Mouse (Mus musculus): ENCODE measurements around the gene Mgat4b.

Mgat4b gene

DNA sequence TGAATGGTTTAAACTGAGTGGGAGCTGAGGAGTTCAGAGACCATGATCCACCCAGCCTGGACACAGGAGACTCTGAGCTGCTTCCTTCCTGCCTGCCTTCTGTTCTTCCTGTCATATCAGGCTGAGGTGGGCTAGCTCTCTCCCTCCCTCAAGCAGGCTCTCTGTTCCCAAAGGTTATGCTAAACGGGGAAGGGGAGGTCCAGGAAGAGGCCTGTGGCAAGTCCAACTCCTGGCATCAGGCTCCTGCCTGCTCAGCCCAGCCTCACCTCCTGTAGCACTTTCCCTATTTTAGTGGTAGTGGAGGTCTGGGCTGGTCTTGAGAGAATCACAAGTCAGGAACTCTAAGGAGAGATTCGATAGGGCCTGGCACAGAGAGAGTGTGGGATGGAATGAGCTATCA lies 15.7 kb downstream of the Mgat4b start:
- DNase-seq, result peak in 1 of 2 experiments; percentile 23

DNA sequence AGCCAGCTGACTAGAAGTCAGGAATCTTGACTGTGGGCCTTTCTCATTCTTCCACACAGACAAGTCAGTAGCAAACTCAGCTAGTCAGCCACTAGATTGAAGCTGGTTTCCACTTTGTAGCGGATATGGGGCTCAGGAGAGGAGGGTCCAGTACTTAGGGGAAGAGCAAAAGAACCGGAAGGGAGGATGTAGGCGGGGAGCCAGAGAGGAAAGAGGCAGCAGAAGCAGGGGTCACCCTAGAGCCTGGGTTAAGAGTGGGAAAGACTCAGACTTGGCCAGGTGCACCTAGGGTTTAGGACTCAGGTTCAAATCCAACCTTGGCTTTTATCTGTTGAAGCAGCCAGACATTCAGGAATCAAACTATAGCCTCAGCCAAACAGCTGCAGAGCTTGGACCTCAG lies 16.5 kb downstream of the Mgat4b start:
- DNase-seq, result peak in 1 of 2 experiments; percentile 55

DNA sequence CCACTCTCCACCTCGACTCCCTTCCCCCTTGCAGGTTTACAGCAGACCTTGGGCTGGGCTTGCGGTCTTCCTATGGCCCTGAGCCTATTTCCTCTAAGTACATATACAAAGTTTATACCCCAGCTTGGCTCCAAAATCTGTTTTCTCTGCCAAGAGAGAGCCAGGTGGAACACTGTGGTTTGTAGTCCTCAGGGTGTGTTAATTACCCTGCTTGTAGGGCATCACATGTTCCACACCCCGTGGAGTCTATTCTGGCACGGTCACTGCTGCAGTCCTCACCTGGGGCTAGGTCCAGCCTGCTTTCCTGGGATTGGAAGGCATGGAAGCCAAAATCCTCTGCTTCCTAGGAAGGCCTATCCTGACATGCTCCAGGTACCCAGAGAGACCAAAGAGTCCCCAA lies 17.0 kb downstream of the Mgat4b start:
- DNase-seq, result peak in 1 of 2 experiments; percentile 57

- DNase-seq, result peak in 1 of 2 experiments; percentile 59
These were observed 18.1 kb downstream of the Mgat4b start for GRCm38 (mm10) chr11:50228772-50229171.

GRCm38 (mm10) chr11:50229252-50229910 lies 18.7 kb downstream of the Mgat4b start:
- DNase-seq, result peak in 1 of 2 experiments; percentile 67

DNA sequence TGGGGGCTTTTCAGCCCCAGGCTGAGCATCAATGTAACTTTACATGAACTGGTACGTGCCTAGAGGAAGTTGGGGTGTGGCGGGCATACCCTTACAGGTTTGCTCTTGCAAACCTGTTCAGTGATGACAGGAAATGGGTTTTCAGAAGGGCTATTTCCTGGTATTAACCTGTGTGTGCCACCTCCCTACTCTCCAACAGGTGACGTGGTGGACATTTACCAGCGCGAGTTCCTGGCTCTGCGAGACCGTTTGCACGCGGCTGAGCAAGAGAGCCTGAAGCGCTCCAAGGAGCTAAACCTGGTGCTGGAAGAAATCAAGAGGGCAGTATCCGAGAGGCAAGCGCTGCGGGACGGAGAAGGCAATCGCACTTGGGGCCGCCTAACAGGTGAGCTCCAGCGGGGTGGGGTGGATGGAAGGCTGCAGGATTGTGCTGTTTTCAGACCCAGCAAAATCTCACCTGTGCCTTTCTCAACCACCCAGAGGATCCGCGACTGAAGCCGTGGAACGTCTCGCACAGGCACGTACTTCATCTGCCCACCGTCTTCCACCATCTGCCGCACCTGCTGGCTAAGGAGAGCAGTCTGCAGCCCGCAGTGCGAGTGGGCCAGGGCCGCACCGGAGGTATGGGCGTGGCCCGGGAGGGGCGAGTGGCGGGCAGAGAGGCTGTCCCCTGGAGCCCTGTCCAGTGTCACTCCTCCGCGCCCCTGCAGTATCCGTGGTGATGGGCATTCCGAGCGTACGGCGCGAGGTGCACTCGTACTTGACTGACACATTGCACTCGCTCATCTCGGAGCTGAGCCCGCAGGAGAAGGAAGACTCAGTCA lies 20.0 kb downstream of the Mgat4b start:
- no peak for DNase-seq

DNA sequence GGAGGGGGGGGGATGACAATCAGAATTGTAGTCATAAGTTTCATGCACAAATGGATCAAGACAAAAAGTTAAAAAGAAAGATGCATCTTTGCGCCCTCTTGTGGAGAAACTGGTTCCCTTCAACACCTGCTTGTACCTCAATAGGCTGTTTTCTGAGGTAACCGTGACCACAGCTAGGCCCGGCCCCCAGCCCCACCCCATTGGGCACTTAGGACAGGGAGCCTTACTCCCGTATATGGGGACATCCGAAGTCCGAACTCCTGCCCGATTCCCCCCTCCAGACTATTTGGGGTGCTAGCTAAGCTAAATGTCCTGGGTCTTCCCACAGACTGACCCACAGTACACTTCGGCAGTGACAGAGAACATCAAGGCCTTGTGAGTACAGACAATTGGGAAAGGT lies 20.7 kb downstream of the Mgat4b start:
- peak; percentile 71 to 80 for DNase-seq

DNA sequence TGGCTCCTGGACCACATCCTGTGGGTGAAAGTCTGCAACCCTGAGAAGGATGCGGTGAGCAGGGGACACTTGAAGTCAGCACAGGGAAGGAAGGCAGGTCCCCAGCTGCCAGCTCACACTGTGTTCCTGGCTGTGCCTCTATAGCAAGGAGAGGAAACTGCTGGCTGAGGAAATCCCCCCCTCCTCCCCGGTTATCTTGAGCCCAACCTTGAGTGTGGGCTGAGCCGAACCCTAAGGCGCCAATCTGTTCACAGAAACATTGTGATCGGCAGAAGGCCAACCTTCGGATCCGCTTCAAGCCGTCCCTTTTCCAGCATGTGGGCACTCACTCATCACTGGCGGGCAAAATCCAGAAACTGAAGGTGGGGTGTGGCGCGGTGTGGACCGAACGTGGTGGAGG lies 22.3 kb downstream of the Mgat4b start:
- no peak for DNase-seq

GRCm38 (mm10) chr11:50233993-50234392 lies 23.3 kb downstream of the Mgat4b start:
- DNase-seq, result peak in 1 of 2 experiments; percentile 58

- DNase-seq, result no peak
These were observed 23.9 kb downstream of the Mgat4b start for GRCm38 (mm10) chr11:50234606-50235005.

- peak; percentile 95 to 97 for DNase-seq
These were observed 25.8 kb downstream of the Mgat4b start for GRCm38 (mm10) chr11:50236540-50236936.

GRCm38 (mm10) chr11:50236937-50237835 lies 26.5 kb downstream of the Mgat4b start:
- DNase-seq, result peak in 1 of 2 experiments; percentile 63

DNA sequence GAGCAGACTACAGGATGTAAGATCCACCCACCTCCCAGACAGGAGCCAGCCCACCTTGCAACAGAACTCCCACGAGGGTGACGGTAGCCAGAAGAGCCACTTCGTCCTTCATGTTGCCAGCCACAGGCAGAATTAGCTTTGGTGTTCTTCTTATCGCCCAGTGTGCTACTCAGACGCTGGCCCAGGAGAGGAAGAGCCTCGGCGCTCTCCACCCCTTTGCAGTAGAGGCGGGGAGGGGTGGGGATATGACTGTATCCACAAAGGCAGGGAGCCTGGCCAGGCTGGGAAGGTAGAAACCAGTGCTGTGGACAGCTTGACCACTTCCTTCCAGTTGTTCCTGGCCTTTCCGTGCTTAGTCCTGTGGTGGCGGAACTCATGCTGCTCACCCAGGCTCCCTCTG lies 27.6 kb downstream of the Mgat4b start, which contains the start of gene Ltc4s:
Gene Ltc4s, minus strand, starts transcription at position 293 of the 400 bp plus-strand sequence.
- peak; percentile 56 to 57 for DNase-seq

GRCm38 (mm10) chr11:50238821-50239791 lies 28.4 kb downstream of the Mgat4b start:
- no peak for DNase-seq

DNA sequence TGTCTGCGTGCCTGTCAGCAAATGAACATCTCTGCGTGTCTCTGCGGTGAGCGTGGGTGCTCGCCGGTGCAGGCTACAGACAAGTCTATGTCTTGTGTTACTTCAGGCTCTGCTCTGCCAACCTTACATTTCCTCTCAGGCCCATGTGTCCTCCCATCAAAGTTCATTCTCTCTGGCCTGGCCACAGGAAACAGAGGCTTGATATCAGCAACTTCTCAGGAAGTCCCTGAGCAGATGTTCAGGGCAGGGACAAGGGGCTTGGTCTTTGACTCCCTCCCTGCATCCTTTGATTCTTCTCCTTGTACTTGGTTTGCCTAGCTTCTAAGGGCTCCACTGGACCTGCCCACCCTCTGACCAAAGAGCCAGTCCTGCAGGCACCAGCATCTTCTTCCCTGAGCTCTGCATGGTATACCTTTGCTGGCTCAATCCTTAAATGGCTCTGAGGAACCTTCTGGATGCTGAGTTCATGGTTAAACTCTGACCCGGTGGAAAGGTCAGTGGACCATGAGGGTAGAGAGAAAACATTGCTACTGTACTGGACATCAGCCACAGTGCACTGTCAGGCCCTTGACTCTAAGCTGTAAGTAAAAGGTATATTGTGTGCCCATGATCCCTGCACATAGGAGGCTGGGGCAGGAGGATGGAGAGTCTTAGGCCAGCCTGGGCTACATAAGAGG lies 29.7 kb downstream of the Mgat4b start:
- DNase-seq, result peak; percentile 69 to 79

DNA sequence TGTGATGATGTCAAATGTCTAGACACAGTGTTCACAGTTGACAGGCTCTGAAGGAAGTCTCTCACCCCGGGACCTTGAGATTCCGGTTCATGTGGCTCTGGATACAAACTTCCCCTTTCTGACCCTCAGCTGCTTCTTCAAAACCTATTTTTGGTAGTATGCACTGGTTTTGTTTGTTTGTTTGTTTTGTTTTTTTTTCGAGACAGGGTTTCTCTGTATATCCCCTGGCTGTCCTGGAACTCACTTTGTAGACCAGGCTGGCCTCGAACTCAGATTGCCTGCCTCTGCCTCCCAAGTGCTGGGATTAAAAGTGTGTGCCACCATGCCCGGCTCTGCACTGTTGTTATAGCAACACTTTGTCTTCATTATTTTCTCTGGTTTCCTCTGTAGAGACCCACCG lies 33.2 kb downstream of the Mgat4b start:
- DNase-seq, result no peak

DNA sequence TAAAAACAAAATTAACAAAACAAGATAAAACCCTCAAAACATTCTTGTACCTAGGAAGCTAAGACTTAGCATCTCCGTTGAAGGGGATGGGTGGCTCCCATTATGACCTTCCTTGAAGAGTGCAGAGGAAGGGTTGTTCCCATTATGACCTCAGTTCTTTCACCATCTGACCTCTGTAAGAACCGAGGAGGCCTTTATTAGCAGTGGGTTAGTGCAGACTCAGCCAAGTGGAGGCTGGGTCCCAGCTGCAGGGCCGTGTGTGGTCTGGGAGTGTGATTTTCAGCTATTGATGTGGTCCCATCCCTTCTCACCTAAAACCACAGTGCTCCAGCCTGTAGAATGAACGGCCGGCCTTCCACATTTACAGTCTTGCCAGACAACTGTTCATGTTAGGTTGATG lies 34.6 kb downstream of the Mgat4b start:
- DNase-seq, result peak in 1 of 2 experiments; percentile 51

DNA sequence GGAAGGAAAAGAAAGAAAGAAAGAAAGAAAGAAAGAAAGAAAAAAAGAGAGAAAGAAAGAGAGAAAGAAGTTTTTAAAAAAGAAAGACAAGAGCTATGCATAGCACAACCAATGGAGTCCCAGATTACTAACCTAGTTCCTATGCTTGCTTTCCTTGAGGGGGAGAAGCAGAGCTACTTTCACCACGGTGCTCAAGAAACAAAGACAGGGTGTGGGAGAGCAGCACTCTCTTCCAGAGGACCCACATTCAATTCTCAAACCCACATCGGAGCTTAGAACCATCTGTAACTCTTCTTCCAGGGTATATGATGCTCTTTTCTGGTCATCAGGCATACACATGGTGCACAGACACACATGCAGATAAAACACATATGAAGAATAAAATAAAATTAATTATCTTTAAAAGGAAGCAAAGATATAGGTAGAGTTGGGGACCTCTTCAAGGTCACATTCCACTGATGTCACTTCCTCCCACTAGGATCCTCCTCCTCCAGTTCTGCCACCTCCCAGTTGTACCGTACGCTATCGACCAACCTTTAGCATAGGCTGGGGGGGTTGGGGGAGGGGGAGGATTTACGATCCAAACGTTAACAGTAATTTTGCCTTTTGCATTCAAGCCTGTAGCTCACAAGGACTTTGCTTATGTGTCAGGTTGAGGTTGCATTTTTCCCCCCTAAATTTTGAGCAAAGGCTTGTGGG lies 37.9 kb downstream of the Mgat4b start:
- no peak for DNase-seq

DNA sequence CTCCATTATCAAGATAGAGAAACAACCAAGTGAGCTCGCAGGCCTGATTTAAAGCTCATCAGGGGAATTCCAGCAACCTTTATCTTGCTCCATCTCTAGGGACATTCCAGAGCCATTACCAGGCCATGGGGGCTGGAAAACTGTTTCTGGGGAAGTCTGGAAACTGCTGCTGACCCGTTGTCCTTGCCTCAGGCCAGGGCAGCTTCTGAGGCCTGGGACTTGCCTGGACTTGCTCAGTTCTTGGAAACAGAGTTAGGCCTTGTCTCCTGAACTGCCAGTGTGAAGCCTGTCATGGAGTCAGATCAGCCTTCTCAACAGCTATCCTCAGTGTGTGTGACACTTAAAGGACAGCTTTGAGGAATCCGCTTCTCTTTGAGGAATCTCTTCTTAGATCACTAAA lies 41.5 kb downstream of the Mgat4b start:
- peak; percentile 53 to 66 for DNase-seq

DNA sequence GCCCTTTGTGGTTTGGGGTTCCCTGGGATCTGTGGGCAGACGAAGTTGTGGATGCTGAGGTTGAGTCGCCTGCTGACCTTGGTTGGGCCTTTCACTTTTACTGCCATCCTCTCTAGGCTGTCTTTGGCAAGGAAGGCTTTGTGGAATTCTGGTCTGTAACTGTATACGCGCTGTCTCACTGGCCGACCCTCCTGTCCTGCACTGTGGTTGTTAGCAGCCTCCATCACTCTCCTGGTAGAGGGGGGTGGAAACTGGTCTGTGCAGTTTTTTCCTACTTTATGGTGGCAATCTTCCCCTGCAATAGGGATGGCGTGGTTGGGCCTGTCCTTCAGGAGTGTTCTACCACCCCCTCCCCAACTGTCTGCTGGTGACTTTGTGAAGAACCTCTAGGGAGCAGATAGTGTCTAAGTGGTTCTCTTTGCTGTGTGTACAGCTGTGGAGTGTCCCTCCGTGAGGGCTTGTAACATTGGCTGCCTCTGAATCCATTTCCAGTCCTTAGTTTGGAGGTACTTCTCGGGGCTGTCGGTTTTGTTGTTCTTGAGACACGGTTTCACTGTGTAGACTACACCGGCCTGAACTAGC lies 42.1 kb downstream of the Mgat4b start:
- no peak for DNase-seq

Measured in kidney, postnatal 36 days (tissue).